Mouse (Mus musculus) thymus, postnatal 4 days (tissue): ENCODE measurements around the gene Fxr2.
"Not testable (repeated sequence)": the region's sequence is repeated elsewhere in the genome, so short reads cannot be mapped to it uniquely, and the experiment has no call there.

ENCODE experiments used
- DNase-seq: peaks from one replicate; pipeline ENCODE4 v3.0.0; 2021

The Fxr2 gene

DNA sequence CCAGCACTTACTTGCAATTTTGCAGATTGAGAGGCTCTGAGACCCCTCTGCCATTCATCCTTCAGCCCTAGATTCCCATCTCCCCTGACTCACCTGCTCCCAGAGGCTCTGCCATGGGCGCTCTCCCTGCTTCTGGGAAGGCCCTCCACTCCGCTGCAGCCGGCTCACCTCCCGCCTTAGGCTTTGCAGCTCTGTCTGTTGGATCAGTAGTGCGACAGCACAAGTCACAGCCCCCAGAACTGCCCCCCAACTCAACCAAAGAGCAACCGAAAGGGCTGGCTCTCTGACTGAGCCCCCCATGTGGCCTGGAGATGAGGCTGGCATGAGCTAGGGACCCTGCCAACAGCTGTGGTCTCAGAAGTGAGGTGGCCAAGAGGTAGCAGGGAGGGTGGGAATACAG lies 52.1 kb downstream of the Fxr2 start:
- no peak for DNase-seq

DNA sequence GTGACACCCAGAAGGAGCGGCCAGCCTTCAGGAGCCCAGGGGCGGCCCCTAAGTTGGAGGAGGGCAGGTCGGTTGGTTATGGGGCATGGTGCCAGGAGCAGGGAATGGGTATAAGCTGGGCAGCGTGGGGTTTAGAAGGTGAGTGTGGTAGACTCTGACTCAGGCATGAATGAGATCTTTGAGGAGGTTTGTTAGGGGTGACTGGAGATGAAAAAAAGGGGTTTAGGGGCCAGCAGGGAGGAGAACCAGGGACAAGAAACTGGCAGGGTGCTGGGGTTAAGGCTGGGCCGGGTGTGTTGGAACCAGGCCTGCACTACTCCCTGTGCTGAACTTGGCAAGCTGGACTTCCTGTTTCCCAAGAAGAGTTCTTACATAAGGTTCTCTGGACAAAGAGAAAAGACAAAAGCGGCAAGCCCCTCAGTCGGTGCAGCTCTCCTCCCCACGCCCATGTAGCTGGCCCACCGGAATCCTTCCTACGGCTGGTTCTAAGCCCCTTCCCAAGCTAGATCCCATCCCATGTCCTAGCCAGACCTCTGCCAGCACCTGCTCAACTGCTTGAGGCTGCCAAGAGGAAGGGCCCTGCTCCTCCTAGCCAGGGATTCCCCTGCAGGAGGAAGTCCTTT lies 52.8 kb downstream of the Fxr2 start, which contains the start of gene Tnfsf13:
TSS of gene Tnfsf13 (minus strand) at position 259 of the 623 bp plus-strand sequence.
- DNase-seq: no peak

DNA sequence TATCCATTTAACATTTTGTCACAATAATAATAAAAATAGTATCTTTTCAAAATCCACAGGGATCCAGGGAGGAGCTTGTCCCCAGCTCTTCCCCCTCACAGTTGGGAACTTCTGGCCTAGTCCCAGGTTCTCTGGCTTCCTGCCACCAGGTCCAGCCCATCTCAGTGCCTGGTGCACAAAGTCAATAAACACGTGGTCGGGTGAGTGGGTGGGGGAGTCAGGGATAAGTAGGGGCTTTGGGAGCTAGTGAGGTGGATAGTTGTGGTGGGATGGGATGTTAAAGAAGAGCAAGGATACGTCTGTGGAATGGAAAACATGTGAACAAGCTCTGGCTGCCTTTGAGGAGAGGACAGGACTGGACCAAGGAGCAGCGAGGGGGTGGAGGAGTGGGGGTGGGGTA lies 53.6 kb downstream of the Fxr2 start:
- no peak for DNase-seq

DNA sequence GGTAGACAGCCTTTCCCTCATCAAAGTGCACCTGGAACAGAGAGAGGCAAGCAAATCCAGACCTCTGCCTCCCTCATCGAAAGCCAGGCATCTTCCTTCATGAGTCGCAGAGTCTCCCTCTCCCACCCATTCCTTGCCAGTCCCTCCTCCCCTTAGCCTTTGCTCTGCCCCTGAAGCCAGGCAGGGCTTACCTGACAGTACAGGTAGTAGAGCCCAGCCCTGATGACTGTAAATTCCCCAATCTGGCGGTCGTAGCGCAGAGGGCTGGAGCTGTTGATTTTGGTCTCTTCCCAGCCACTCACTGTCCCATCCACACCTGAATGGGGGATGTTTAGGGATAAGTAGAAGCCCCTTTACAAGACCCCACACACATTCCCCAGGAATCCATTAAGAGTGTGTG lies 54.3 kb downstream of the Fxr2 start:
- no peak for DNase-seq

DNA sequence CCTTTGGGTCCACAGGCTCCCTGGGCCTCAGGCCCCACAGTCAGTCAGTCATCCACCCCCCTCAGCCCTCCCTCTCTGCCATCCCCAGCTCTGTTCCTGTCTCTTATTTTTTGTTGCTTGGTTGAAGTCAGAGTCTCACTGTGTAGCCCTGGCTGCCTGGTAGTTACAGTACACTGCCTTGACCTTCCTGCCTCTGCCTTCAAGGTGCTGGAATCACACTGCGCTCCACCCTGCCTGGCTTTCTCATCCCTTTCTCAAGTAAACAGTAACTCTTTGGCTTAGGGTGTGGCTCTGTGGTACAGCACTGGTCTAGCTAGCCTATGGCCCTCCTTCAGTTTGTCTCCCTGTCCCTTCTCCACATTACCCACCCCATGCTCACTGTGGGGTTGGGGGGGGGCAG lies 57.1 kb downstream of the Fxr2 start:
- DNase-seq: no peak

DNA sequence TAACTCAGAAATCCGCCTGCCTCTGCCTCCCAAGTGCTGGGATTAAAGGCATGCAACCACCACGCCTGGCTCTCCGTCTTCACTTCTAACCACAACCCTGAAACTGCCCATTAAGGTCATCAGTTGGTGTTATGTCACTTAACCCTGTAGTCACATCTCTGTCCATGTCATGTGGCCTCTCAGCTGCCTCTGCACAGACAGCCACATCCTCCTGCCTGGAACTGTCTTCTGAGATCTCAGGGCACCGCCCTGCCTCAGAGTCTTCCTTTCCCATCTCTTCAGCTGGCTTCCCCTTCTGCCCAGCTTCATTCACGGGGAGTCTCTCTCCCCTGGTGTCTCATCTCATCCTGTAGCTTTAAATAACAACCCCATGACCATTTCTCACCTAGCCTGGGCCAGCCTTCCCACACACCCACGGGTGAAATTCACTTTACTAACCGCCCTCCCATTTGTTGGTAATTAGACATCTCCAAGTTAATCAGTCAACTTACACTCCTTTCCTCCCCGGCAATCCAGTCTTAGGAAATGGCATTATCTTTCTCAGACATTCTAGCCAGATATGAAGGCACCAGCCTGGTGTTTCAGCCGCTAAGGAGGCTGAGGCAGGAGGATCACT lies 59.5 kb downstream of the Fxr2 start:
- DNase-seq: no peak

DNA sequence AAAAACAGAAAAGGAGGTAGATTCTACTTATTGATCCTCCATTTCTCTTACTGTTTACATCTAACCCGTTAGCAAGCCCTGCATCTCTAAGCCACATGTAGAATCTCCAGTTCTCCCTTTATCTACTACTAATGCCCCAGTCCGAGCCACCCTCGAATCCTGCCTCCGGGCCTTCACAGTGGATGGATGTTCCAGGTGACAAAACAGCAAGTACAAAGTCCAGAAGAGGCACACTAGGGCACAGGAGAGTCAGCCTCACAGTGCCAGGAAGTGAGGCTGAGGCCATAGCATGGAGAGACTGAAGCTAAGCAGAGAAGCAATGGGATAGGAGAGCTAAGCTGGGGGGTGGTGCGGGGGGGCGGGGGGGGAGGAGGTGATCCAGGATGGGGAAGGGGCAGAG lies 60.1 kb downstream of the Fxr2 start:
- no peak for DNase-seq

DNA sequence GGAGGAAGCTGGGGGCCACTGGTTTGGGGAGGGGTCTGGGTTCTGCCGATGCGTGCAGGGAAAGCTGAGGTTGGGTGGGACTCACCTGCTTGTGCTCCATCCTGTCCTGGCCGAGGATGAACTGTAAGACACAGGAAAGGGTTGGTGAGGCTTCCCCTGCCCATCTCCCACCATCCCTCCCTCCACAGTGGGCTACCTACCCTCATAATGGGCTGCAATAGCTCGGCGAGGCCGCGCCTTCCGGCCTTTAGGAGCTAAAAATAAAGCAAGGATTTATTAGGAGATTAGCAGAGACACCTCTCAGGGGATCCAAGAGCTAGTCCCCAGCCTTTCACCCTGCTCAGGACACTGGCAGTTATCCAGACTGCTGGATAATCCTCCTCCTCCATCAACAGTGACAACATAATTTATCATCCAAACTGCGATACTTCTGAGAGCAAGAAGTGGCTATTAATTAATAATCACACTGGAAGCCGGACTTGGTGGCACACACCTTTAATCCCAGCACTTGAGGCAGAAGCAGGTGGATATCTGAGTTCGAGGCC lies 60.7 kb downstream of the Fxr2 start:
- DNase-seq: no peak

DNA sequence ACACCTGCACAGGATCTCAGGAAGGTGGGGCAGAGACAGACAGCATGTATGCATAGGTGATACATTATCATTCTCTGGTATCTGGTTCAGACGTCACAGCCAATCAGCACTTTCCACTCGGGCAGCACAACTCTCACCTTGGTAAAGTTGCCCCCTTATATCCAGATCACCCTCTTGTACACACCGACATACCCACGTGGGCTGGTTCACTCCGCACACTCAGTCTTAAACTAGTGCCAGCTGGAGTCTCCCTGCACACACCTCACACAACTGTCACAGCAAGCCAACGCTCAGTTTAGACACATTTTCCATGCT lies 62.2 kb downstream of the Fxr2 start:
- DNase-seq: no peak

DNA sequence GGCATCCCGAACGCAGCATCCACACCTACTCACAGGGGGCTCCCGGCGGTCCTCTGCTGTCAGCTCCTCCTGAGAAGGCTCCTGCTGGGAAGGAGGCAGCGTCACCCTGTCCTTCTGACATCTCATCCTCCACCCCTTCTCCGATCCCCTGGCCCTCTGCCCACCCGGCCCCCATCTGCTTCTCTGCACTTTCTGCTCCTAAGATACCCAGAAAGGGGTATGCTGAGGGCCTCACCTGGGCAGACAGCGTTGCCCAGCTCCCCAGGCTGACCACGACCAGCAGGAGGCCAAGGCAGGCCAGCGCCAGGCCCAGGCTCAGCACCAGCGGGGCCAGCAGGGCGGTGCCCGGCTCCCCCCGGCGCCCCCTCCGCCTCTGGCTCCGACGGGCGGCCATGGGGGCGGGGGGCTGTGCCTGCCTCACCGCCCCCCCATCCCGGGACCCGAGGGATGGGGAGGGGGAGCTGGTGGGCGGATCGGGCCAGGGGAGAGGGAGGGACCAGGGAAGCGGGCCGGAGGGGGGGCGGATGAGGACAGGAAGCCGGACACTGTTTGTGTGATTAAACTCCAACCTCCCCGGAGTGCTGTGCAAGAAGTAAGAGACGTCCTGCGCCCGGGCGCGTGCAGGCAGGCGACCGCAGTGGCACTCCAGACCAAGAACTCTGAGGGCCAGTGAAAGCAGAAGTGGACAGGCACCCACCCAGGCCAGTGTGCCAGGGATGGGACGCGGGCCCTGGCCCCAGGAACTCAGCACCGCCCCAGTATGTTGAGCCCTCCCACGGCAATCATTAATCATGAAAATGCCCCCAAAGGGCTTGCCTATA lies 62.8 kb downstream of the Fxr2 start, which contains the start of the genes Tnfsf12 and Tnfsfm13:
TSS of gene Tnfsf12 (minus strand) at position 489 of the 821 bp plus-strand sequence.
TSS of gene Tnfsfm13 (minus strand) at position 738 of the 821 bp plus-strand sequence.
- DNase-seq: peak; percentile 25

DNA sequence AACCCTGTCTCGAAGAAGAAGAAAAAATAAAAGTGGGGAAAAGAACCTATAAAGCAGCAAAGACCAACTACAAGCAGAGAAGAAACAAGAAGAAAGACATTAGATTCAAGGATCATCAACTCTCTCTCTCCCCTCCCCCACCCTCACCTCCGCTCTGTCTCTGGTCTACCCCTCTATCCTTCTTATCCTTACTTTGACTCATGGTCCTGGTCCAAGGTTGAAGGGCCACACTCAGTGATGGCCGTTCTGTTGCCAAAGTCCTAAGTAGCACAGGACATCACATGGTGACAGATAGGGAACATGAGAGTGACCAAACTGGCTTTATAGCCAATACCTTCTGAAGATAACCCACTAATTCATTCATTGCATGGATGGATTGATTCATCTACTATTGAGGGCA lies 64.6 kb downstream of the Fxr2 start:
- DNase-seq: no peak

DNA sequence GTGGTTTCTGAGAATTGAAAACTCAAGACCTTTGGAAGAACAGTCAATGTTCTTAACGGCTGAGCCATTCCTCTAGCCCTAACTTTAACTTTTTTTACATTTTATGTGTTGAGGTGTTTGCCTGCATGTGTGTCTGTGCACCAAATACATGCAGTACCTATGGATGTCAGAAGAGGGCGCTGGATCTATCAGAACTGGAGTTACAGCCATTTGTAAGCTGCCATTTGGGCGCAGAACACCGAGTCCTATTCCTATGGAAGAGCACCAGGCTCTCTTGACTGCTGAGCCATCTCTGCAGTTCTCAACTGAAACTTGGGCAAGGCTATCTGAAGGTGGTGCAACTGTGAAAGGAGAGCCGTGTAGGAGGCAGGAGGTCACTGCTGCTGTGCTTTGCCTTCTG lies 65.8 kb downstream of the Fxr2 start:
- DNase-seq: no peak

DNA sequence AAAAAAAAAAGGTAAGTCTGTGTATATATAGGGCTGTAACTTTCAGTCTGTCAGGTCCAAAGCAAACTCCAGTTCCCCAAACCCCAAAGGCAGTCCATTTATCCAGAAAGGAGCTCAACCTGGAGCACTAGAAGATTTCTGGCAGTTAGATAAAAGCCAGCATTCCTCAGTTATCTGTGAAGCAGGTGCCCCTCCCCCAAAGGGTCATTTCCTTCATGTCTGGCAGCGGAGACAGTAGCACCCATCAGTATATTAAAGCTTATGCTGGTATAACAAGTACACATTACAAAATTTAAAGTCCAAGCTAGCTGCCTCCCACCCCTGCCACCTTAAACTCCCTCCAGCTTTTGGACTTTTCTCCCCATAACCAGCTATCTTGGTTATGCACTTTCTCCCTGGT lies 66.8 kb downstream of the Fxr2 start:
- no peak for DNase-seq

DNA sequence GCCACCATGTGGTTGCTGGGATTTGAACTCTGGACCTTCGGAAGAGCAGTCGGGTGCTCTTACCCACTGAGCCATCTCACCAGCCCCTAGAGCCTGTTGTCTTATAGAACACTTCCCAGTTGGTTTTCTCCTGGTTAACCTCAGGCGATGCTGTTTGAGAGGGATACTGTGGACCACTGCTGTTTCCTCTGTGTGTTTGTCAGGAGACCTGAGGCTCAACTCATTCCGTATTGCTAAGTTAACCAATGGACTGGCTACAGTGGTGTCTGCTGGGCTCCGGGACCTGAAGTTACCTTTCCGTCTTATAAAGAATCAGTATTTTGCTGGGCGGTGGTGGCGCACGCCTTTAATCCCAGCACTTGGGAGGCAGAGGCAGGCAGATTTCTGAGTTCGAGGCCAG lies 70.1 kb downstream of the Fxr2 start:
- not testable (repeated sequence) for DNase-seq
